Mouse (Mus musculus): ENCODE measurements around the gene Pold1. TPM values are rescaled to one million over a fixed set of nuclear protein-coding genes. Genes with fewer than 3 reads are reported as not detected.

The Pold1 gene
- polyA plus RNA-seq, 1 experiment = 23.7 TPM

DNA sequence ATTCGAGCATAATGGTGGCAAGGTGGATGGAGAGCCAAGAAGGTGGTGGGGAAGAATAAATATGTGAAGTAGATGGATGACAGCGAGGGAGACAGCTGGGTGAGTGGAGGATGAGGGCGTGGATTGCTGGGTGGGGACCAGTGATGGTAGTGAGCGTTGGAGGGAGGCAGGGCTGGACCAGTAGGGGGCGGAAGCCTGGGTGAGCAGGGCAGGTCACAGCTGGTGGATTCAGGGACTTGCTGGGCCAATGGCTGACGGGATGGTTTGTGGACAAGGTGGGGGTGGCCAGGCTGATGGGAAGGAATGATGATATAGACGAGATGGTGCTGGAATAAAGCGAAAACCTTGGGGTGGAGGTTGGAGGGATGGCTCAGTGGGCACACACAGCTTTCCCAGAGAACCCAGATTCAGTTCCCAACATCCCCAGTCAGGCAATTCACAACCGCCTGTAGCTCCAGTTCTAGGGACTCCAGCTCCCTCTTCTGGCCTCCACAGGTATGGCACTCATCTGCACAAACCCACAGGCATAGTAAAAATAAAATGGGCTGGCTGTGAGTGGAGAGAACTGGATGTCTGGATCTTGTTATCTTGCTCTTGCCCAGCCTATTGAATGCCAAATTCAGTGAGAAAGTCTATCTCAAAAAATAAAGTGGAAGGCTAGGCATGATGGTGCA lies 29.3 kb downstream of the Pold1 start:
- Histone ChIP-seq H3K27ac (ENCODE audit: insufficient read depth, low read length) (no peak overlapping the region), H3K4me1 (ENCODE audit: control insufficient read depth, insufficient read depth, low read length) (no peaks in the 10 kb centered on the region), H3K4me3 (ENCODE audit: insufficient read depth, low read length) (no peak overlapping the region)
- 0 out of 2 replicates have a peak, but pooled peaks have one; percentile 4 for TF ChIP-seq CTCF (IDR thresholded peaks at IDR 0.05; ENCODE audit: borderline replicate concordance, insufficient read depth, low read length)
- TF ChIP-seq POLR2A (IDR thresholded peaks at IDR 0.05; ENCODE audit: low read depth, low read length) = no peak

DNA sequence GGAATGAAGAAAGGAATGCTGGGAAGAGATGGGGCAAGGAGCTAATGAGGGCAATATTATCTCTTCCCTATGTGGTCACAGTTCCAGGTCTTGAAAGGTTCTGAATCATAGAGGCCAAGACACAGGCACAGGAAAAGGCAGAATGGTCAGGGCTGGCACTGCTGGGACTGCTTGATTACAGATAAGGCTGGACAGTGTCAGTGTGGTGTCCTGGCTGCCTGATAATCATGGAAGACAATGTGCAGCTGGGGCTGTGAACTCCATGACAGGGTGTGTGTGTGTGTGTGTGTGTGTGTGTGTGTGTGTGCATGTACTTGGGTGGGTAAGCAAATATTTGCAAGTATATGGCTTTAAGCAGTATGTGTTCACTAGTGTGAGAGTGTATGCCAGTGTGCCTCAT lies 41.2 kb downstream of the Pold1 start:
- Histone ChIP-seq H3K4me3 (ENCODE audit: insufficient read depth, low read length) (no peak overlapping the region), H3K27ac (ENCODE audit: insufficient read depth, low read length) (no peak overlapping the region), H3K4me1 (ENCODE audit: control insufficient read depth, insufficient read depth, low read length) (no peaks in the 10 kb centered on the region)
- TF ChIP-seq CTCF (IDR thresholded peaks at IDR 0.05; ENCODE audit: borderline replicate concordance, insufficient read depth, low read length) = no peak
- no peak for TF ChIP-seq POLR2A (IDR thresholded peaks at IDR 0.05; ENCODE audit: low read depth, low read length)

GRCm38 (mm10) chr7:44501563-44502115 lies 47.0 kb downstream of the Pold1 start:
- Histone ChIP-seq H3K4me3 (ENCODE audit: insufficient read depth, low read length) (no peak overlapping the region), H3K4me1 (ENCODE audit: control insufficient read depth, insufficient read depth, low read length) (no peaks in the 10 kb centered on the region), H3K27ac (ENCODE audit: insufficient read depth, low read length) (no peak overlapping the region)
- peak; percentile 67; the same call in 1 of the 2 replicates for TF ChIP-seq CTCF (IDR thresholded peaks at IDR 0.05; ENCODE audit: borderline replicate concordance, insufficient read depth, low read length)
- TF ChIP-seq POLR2A (IDR thresholded peaks at IDR 0.05; ENCODE audit: low read depth, low read length) = no peak

DNA sequence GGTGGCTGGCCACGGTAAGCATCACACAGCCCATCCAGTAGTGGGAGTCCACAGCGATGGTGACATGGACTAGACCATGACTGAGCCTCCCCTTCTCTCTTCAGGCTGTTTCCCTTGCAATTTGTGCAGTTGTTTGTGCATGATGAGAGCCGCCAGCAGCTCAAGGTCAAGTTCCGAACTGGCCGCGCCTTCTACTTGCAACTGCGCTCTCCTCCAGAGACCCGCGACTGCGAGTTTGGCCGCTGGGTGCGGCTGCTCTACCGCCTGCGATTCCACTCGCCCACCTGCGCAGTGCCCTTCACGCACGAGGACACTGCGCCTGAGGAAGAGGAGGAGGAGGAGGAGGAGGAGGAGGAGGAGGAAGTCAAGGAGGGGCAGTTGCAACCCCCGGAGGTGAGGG lies 48.6 kb downstream of the Pold1 start:
- H3K4me3 ChIP-seq (ENCODE audit: insufficient read depth, low read length) = no peak overlapping the region
- peaks cover 5% of the 10 kb centered on the region; the same call in 1 of the 2 replicates for H3K4me1 ChIP-seq (ENCODE audit: control insufficient read depth, insufficient read depth, low read length)
- TF ChIP-seq CTCF (IDR thresholded peaks at IDR 0.05; ENCODE audit: borderline replicate concordance, insufficient read depth, low read length) = no peak
- peak; percentile 32; the same call in 1 of the 2 replicates for TF ChIP-seq POLR2A (IDR thresholded peaks at IDR 0.05; ENCODE audit: low read depth, low read length)
- no peak overlapping the region for H3K27ac ChIP-seq (ENCODE audit: insufficient read depth, low read length)

- TF ChIP-seq POLR2A (IDR thresholded peaks at IDR 0.05; ENCODE audit: low read depth, low read length) (no peak), CTCF (IDR thresholded peaks at IDR 0.05; ENCODE audit: borderline replicate concordance, insufficient read depth, low read length) (no peak)
- H3K27ac ChIP-seq (ENCODE audit: insufficient read depth, low read length) = no peak overlapping the region
- peaks cover 6% of the 10 kb centered on the region; the same call in 1 of the 2 replicates for H3K4me1 ChIP-seq (ENCODE audit: control insufficient read depth, insufficient read depth, low read length)
- no peak overlapping the region for H3K4me3 ChIP-seq (ENCODE audit: insufficient read depth, low read length)
Observed at GRCm38 (mm10) chr7:44498922-44499321, 49.7 kb downstream of the Pold1 start.

GRCm38 (mm10) chr7:44497361-44498055 lies 51.1 kb downstream of the Pold1 start:
- H3K4me3 ChIP-seq (ENCODE audit: insufficient read depth, low read length) = peak overlapping the region; percentile 78
- TF ChIP-seq POLR2A (IDR thresholded peaks at IDR 0.05; ENCODE audit: low read depth, low read length) (no peak), CTCF (IDR thresholded peaks at IDR 0.05; ENCODE audit: borderline replicate concordance, insufficient read depth, low read length) (no peak)
- peaks cover 6% of the 10 kb centered on the region; the same call in 1 of the 2 replicates for H3K4me1 ChIP-seq (ENCODE audit: control insufficient read depth, insufficient read depth, low read length)
- H3K27ac ChIP-seq (ENCODE audit: insufficient read depth, low read length) = no peak overlapping the region

GRCm38 (mm10) chr7:44496771-44497109 lies 51.9 kb downstream of the Pold1 start:
- TF ChIP-seq POLR2A (IDR thresholded peaks at IDR 0.05; ENCODE audit: low read depth, low read length) (no peak), CTCF (IDR thresholded peaks at IDR 0.05; ENCODE audit: borderline replicate concordance, insufficient read depth, low read length) (no peak)
- peak overlapping the region; percentile 78 for H3K4me3 ChIP-seq (ENCODE audit: insufficient read depth, low read length)

DNA sequence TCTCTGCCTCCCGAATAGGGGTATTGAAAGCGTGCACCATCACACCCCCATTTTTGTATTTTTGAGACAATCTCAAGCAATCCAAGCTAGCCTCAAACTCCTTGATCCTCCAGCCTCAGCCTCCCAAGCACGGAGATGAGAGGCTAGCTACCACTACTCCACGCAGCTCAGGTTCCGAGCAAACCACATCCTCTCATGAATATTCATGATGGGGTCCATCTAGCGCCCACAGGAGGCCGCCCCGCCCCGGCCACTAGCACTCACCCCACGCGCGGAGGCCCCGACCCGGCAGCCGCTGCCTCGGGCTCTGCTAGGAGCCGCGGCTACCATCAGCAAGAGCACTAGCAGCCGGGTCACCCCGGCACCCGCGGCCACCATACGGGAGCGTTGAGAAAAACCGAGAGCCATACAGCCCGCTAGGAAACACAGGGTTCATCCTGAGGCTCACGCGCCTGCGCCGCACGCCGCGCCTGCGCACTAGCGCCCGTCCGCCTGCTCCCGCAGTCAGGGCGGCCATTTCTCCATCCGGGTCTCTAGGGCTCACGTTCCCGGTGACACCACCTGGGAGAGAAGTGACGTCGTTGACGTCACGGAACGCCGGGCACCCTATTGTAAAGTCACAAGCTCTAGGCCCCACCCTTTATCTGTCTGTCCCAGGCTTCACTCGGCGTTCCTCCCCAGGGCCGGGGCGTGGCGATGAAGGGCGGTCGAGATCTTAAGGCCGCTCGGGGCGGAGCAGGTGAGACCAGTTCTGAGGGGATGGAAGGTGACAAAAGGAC lies 52.5 kb downstream of the Pold1 start, which contains the start of the genes Emc10 and Fam71e1:
TSS of gene Emc10 (minus strand) at position 538 of the 779 bp plus-strand sequence.
TSS of gene Fam71e1 (plus strand) at position 590 of the 779 bp plus-strand sequence.
- peak within 1 kb of the TSS; percentile 73 for H3K27ac ChIP-seq (ENCODE audit: insufficient read depth, low read length)
- peak; percentile 74 for TF ChIP-seq POLR2A (IDR thresholded peaks at IDR 0.05; ENCODE audit: low read depth, low read length)
- TF ChIP-seq CTCF (IDR thresholded peaks at IDR 0.05; ENCODE audit: borderline replicate concordance, insufficient read depth, low read length) = no peak
- H3K4me3 ChIP-seq (ENCODE audit: insufficient read depth, low read length) = peak within 1 kb of the TSS; percentile 78

More at GRCm38 (mm10) chr7:44496771-44497109, 51.9 kb downstream of the Pold1 start:
- no peak overlapping the region; the same call in 1 of the 2 replicates for H3K27ac ChIP-seq (ENCODE audit: insufficient read depth, low read length)
- peaks cover 6% of the 10 kb centered on the region; the same call in 1 of the 2 replicates for H3K4me1 ChIP-seq (ENCODE audit: control insufficient read depth, insufficient read depth, low read length)

DNA sequence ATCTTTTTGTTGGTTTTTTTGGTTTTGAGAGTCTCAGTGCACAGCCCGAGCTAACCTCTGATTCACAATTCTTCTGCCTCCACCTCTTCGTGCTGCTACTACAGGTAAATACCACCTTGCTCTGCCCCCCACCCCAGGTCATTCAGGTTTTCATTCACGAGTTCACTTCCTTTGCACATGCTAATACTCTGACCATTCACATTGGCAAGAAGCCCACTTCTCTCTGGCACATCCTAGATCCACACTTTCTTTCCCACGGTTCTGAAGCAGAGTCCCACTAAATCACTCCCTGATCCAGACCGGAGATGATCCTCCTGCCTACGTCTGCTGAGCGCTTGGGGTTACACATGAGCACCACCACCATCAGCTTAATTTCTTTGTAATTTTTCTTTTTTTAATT lies 53.6 kb downstream of the Pold1 start:
- H3K27ac ChIP-seq (ENCODE audit: insufficient read depth, low read length) = no peak overlapping the region
- peaks cover 6% of the 10 kb centered on the region; the same call in 1 of the 2 replicates for H3K4me1 ChIP-seq (ENCODE audit: control insufficient read depth, insufficient read depth, low read length)
- no peak for TF ChIP-seq POLR2A (IDR thresholded peaks at IDR 0.05; ENCODE audit: low read depth, low read length)
- no peak for TF ChIP-seq CTCF (IDR thresholded peaks at IDR 0.05; ENCODE audit: borderline replicate concordance, insufficient read depth, low read length)
- peak overlapping the region; percentile 59 for H3K4me3 ChIP-seq (ENCODE audit: insufficient read depth, low read length)

More for the DNA sequence above, 52.5 kb downstream of the Pold1 start, which contains the start of the genes Emc10 and Fam71e1:
- H3K4me1 ChIP-seq (ENCODE audit: control insufficient read depth, insufficient read depth, low read length) = peaks cover 6% of the 10 kb centered on the region; the same call in 1 of the 2 replicates

All from embryonic fibroblast, embryonic 13.5 days (primary cell).